Mouse (Mus musculus): ENCODE measurements around the gene Derl3. TPM values are rescaled to one million over a fixed set of nuclear protein-coding genes. Genes with fewer than 3 reads are reported as not detected.

Gene Derl3
- polyA plus RNA-seq, 1 experiment, result 19.0 TPM

DNA sequence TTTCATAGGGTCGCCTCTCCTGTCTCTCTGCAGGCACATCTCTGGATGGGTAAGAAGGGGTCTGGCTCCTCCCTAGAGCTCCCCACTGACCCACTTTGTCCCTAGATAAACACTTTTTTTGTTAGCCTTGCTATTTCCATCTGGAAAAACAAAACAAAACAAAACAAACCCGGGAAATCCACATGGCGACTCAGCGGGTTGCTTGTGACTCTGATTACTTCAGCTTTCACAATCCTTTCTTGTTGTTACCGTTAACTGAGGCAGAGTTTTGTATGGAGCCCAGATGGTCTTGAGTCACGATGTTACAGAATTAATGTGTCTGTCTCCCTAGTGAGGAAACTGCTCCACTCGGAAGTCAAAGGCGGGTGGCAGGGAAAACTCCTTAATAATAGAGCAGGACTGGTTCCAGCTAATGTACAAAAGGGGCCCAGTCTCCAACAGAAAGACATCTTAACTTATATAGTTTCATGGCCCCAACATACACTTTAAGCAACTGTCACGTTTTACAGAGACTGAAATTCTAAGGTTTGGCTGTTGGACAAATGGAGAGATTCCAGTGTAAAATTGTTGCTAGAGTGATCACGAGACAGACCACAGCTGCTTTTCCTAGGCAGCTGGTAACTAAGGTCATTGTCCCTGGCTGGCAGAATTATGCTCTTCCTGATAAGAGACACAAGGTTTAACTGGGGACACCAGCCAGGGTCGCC, 51.0 kb downstream of the Derl3 start:
- TF ChIP-seq CTCF (IDR thresholded peaks at IDR 0.05; ENCODE audit: borderline replicate concordance, control insufficient read depth, extremely low read depth, insufficient read depth, low read length, poor library complexity), result no peak
- no peak for TF ChIP-seq POLR2A (IDR thresholded peaks at IDR 0.05; ENCODE audit: control insufficient read depth, extremely low read depth, insufficient read depth, low read length, poor library complexity)
- H3K36me3 ChIP-seq (ENCODE audit: control insufficient read depth, insufficient read depth, low read length), result no peaks in the 10 kb centered on the region
- no peak overlapping the region for H3K4me3 ChIP-seq (ENCODE audit: control insufficient read depth, insufficient read depth, low read length)
- H3K27ac ChIP-seq (ENCODE audit: control insufficient read depth, insufficient read depth, low read length), result no peak overlapping the region
- H3K4me1 ChIP-seq (replicated peaks; ENCODE audit: control insufficient read depth, insufficient read depth, low read length), result no peaks in the 10 kb centered on the region
- DNase-seq, result no peak
- WGBS, result 85% methylated on average over 11 of the region's 11 CpGs
- no peaks in the 10 kb centered on the region for H3K27me3 ChIP-seq (ENCODE audit: control insufficient read depth, insufficient read depth, low read length)

DNA sequence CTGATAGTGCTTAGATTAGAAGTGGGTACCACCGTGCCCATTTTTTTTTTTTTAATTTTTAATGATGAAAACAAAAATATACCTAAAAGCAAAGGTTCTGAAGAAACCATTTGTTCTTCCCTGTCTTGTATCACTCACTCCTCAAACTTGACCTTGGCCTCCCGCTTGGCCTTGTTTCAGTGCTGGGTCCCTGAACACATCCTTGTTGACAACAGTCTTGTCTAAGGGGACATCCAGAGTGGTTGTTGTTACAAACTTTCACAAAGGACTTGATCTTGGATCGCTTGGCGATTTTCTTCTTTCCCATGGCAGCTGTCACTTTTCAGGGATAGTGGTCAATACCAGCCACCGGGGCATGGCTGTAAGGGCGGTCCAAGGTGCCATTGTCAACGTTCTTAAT, 52.0 kb downstream of the Derl3 start:
- no peak overlapping the region for H3K4me3 ChIP-seq (ENCODE audit: control insufficient read depth, insufficient read depth, low read length)
- WGBS, result 97% methylated on average over 7 of the region's 7 CpGs
- H3K27ac ChIP-seq (ENCODE audit: control insufficient read depth, insufficient read depth, low read length), result no peak overlapping the region
- no peak for TF ChIP-seq POLR2A (IDR thresholded peaks at IDR 0.05; ENCODE audit: control insufficient read depth, extremely low read depth, insufficient read depth, low read length, poor library complexity)
- H3K4me1 ChIP-seq (replicated peaks; ENCODE audit: control insufficient read depth, insufficient read depth, low read length), result no peaks in the 10 kb centered on the region
- no peak for DNase-seq
- no peaks in the 10 kb centered on the region for H3K36me3 ChIP-seq (ENCODE audit: control insufficient read depth, insufficient read depth, low read length)
- H3K27me3 ChIP-seq (ENCODE audit: control insufficient read depth, insufficient read depth, low read length), result no peaks in the 10 kb centered on the region

Other genes with a start within 250 kb of the Derl3 start
- 11.1 and 11.2 TPM in 2 replicates for gene Susd2, start 249.4 kb upstream of the Derl3 start, polyA plus RNA-seq (2012; rRNA removed)
- 82.3 and 89.2 TPM in 2 replicates for gene Cabin1, start 129.1 kb upstream of the Derl3 start, polyA plus RNA-seq (2012; rRNA removed)
- 66.8 and 77.3 TPM in 2 replicates for gene Ddt, start 120.0 kb upstream of the Derl3 start, polyA plus RNA-seq (2012; rRNA removed)
- gene Gm20441, start 112.5 kb upstream of the Derl3 start, polyA plus RNA-seq (2012; rRNA removed), result not detected in 2 replicates
- 7.7 and 8.6 TPM in 2 replicates for gene Gstt3, start 112.0 kb upstream of the Derl3 start, polyA plus RNA-seq (2012; rRNA removed)
- gene Gstt1, start 94.8 kb upstream of the Derl3 start, polyA plus RNA-seq (2012; rRNA removed), result 15.4 and 19.2 TPM in 2 replicates
- gene Gstt4, start 70.9 kb upstream of the Derl3 start, polyA plus RNA-seq (2012; rRNA removed), result 0.19 and 0.26 TPM in 2 replicates
- 174 and 216 TPM in 2 replicates for gene Gstt2, start 56.0 kb upstream of the Derl3 start, polyA plus RNA-seq (2012; rRNA removed)
- gene Mif, start 33.2 kb upstream of the Derl3 start, polyA plus RNA-seq (2012; rRNA removed), result 1,833 and 2,007 TPM in 2 replicates
- gene Smarcb1, start 28.2 kb downstream of the Derl3 start, polyA plus RNA-seq (2012; rRNA removed), result 63.0 and 75.5 TPM in 2 replicates
- 172 and 198 TPM in 2 replicates for gene Chchd10, start 39.7 kb downstream of the Derl3 start, polyA plus RNA-seq (2012; rRNA removed)
- 7.5 and 9.3 TPM in 2 replicates for gene Mmp11, start 43.1 kb downstream of the Derl3 start, polyA plus RNA-seq (2012; rRNA removed)
- 0.42 TPM in 1 of 2 replicates, not detected in the other for gene Gm867, start 47.3 kb downstream of the Derl3 start, polyA plus RNA-seq (2012; rRNA removed)
- 3.1 and 4.8 TPM in 2 replicates for gene Vpreb3, start 49.6 kb downstream of the Derl3 start, polyA plus RNA-seq (2012; rRNA removed)
- 4.0 and 4.3 TPM in 2 replicates for gene Gm5134, start 61.1 kb downstream of the Derl3 start, polyA plus RNA-seq (2012; rRNA removed)
- gene Zfp280b, start 139.2 kb downstream of the Derl3 start, polyA plus RNA-seq (2012; rRNA removed), result 14.5 and 18.0 TPM in 2 replicates
- 0.04 TPM in 1 of 2 replicates, not detected in the other for gene Slc5a4b, start 217.5 kb downstream of the Derl3 start, polyA plus RNA-seq (2012; rRNA removed)

Measured in thymus, adult 2 months (tissue).